Mouse (Mus musculus) stomach, postnatal 0 days (tissue): Measurements from ENCODE around the gene Unc50.

Source experiments
- CTCF ChIP-seq: IDR thresholded peaks from 2 replicates; pipeline ENCODE4 v1.5.1; 2016; ENCODE audit warnings: antibody characterized with exemption, low read depth, mild to moderate bottlenecking, moderate library complexity
- EP300 ChIP-seq: optimal IDR thresholded peaks from 2 replicates; pipeline ENCODE3; 2016; ENCODE audit warnings: antibody characterized with exemption

- TF ChIP-seq CTCF, result no peak
- no peak for TF ChIP-seq EP300
These were observed 43.4 kb upstream of the Unc50 start for GRCm38 (mm10) chr1:37386448-37386971.
